Mouse (Mus musculus) kidney, embryonic 14.5 days (tissue): ENCODE results near the gene Tcp10c. TPM values are rescaled to one million over a fixed set of nuclear protein-coding genes. Genes with fewer than 3 reads are reported as not detected.
"Not testable (repeated sequence)": the region's sequence is repeated elsewhere in the genome, so short reads cannot be mapped to it uniquely, and the experiment has no call there.

Experiments
- ATAC-seq: fragments of 200-750 bp; cut with Nextera tagmentation; 2 replicates; pipeline ENCODE4 v1.8.0; 2017; ENCODE audit warnings: moderate number of reproducible peaks, mild to moderate bottlenecking, moderate TSS enrichment, moderate library complexity; ENCODE audit not compliant: low FRiP score, low TSS enrichment
- H3K27ac ChIP-seq: fragments of 300-500 bp; sonication (generic); 2 replicates; pipeline ENCODE4 v1.5.1; 2014; ENCODE audit warnings: low read depth, mild to moderate bottlenecking, low read length, moderate library complexity, mixed read lengths
- H3K27me3 ChIP-seq: fragments of 300-500 bp; sonication (generic); 2 replicates; pipeline ENCODE4 v1.6.1; 2014; ENCODE audit warnings: mild to moderate bottlenecking, low read length; ENCODE audit not compliant: control insufficient read depth, insufficient read depth
- H3K36me3 ChIP-seq: fragments of 300-500 bp; sonication (generic); 2 replicates; pipeline ENCODE4 v1.6.1; 2014; ENCODE audit warnings: low read length, mixed read lengths; ENCODE audit not compliant: control insufficient read depth, insufficient read depth
- H3K4me1 ChIP-seq: fragments of 300-500 bp; sonication (generic); 2 replicates; pipeline ENCODE4 v1.6.1; 2014; ENCODE audit warnings: low read length, mixed read lengths; ENCODE audit not compliant: control insufficient read depth, insufficient read depth
- H3K4me2 ChIP-seq: fragments of 300-500 bp; sonication (generic); replicated peaks from 2 replicates; pipeline ENCODE4 v1.6.1; 2014; ENCODE audit warnings: low read depth, mild to moderate bottlenecking, low read length
- H3K4me3 ChIP-seq: fragments of 300-500 bp; sonication (generic); 2 replicates; pipeline ENCODE4 v1.5.1; 2014; ENCODE audit warnings: mild to moderate bottlenecking, low read length
- H3K9ac ChIP-seq: fragments of 300-500 bp; sonication (generic); 2 replicates; pipeline ENCODE4 v1.6.1; 2014; ENCODE audit warnings: low read depth, mild to moderate bottlenecking, low read length, moderate library complexity
- H3K9me3 ChIP-seq: fragments of 300-500 bp; sonication (generic); 2 replicates; pipeline ENCODE4 v1.6.1; 2016; ENCODE audit warnings: low read length; ENCODE audit not compliant: control insufficient read depth
- WGBS: fragments of 180-500 bp; shearing (Covaris S2); extraction: QIAGEN DNeasy Blood & Tissue Kit; methylation state at CpG from one replicate; pipeline ENCODE4 v1.1.7; 2014; 5-methylcytosine and 5-hydroxymethylcytosine counted together
- polyA plus RNA-seq: library from polyadenylated mRNA; unstranded; fragments of >200 nt; fragmentation: Nextera tagmentation; extraction: Ambion mirVana; gene quantifications from 2 replicates; pipeline ENCODE4 v1.2.1, GENCODE M21; 2014

Gene Tcp10c
- polyA plus RNA-seq, 1 experiment from 2014 or later = not detected

GRCm38 (mm10) chr17:13337931-13338330 lies 16.4 kb upstream of the Tcp10c start:
- not testable (repeated sequence) for ATAC-seq, H3K27me3 ChIP-seq, H3K9ac ChIP-seq, H3K27ac ChIP-seq, H3K4me1 ChIP-seq, H3K4me3 ChIP-seq, H3K9me3 ChIP-seq, H3K4me2 ChIP-seq, H3K36me3 ChIP-seq
- 59% methylated on average over 1 of the region's 1 CpGs for WGBS

DNA sequence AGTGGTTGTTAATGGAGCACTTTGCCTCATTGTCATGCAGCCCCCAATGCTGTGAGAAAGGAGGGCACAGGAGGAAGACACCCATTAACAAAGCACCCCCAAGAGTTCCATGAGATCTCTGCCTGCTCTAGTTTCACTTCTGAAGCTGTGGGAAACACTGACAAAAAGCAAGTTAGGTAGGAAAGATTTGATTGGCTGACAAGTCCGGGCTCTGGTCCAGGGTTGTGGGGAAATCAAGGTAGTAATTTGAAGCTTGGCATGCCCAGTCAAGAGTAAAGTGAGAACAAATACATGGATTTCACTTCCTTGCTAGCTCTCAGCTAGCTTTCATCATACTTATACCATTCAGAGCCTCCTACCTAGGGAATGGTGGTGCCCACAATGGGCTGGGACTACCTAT lies 14.3 kb upstream of the Tcp10c start:
- not testable (repeated sequence) for H3K27ac ChIP-seq, H3K9ac ChIP-seq, H3K4me2 ChIP-seq, H3K36me3 ChIP-seq, ATAC-seq, H3K4me3 ChIP-seq, H3K27me3 ChIP-seq, H3K4me1 ChIP-seq, H3K9me3 ChIP-seq
- 82% methylated on average over 1 of the region's 1 CpGs for WGBS

GRCm38 (mm10) chr17:13345923-13346322 lies 8.4 kb upstream of the Tcp10c start:
- not testable (repeated sequence) for H3K9ac ChIP-seq, ATAC-seq, H3K27ac ChIP-seq, H3K4me1 ChIP-seq, H3K9me3 ChIP-seq, H3K4me3 ChIP-seq, H3K27me3 ChIP-seq, H3K4me2 ChIP-seq, H3K36me3 ChIP-seq
- no CpG with 5 or more reads among the region's 4 CpGs for WGBS

- not testable (repeated sequence) for H3K4me2 ChIP-seq, ATAC-seq, H3K36me3 ChIP-seq, H3K9me3 ChIP-seq, H3K9ac ChIP-seq, H3K4me3 ChIP-seq, H3K27me3 ChIP-seq, H3K27ac ChIP-seq, H3K4me1 ChIP-seq
- 80% methylated on average over 4 of the region's 5 CpGs for WGBS
These were observed 4.8 kb upstream of the Tcp10c start for GRCm38 (mm10) chr17:13349563-13349962.

DNA sequence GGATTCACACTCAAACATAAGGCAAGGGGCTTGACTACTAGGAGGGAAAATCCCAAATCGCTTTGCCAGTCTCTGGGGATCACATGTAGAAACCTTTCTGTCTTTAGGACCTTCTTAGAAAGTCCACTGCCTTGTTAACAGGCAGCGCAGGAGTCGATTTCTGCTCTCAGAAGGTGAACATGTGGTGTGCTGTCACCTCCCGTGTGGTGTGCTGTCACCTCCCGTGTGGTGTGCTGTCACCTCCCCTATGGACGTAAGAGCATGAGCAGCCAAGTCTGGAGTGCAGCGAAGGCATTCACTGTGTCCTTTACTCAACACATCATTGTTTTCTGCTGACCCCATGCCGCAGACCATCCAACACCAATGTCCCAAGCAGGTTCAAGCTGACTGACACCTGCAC lies 1.1 kb upstream of the Tcp10c start:
- 82% methylated on average over 8 of the region's 8 CpGs for WGBS
- not testable (repeated sequence) for H3K27me3 ChIP-seq, H3K4me1 ChIP-seq, H3K36me3 ChIP-seq, ATAC-seq, H3K27ac ChIP-seq, H3K9ac ChIP-seq, H3K9me3 ChIP-seq, H3K4me2 ChIP-seq, H3K4me3 ChIP-seq

DNA sequence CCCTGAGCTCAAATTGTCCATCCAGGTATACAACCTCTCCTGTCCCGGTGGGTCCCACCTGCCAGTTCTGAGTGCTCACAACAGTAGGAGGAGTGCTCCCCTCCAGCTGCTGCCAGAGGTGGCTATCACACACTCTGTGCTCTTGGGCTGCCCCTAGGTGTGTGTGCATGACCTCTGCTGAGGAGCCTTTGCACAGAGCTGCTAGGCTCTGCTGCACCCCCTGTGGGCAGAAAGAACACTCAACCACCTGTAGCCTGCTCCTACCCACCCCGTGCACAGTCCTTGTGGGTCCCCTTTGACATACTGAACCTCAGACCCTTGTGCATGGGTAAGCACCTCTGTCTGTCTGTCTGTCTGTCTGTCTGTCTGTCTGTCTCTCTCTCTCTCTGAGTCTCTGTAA lies 8.1 kb downstream of the Tcp10c start:
- not testable (repeated sequence) for H3K36me3 ChIP-seq, H3K27ac ChIP-seq, H3K4me3 ChIP-seq, H3K27me3 ChIP-seq, H3K4me1 ChIP-seq, H3K9ac ChIP-seq, H3K4me2 ChIP-seq, H3K9me3 ChIP-seq
- WGBS = 87% methylated on average over 2 of the region's 2 CpGs
- peak; percentile 44; the same call in 1 of the 2 replicates for ATAC-seq

- not testable (repeated sequence) for H3K9me3 ChIP-seq, ATAC-seq, H3K9ac ChIP-seq, H3K36me3 ChIP-seq, H3K4me1 ChIP-seq, H3K27ac ChIP-seq, H3K4me2 ChIP-seq, H3K4me3 ChIP-seq, H3K27me3 ChIP-seq
- WGBS = 90% methylated on average over 3 of the region's 5 CpGs
These were observed 9.4 kb downstream of the Tcp10c start for GRCm38 (mm10) chr17:13363773-13364172.

- not testable (repeated sequence) for H3K4me1 ChIP-seq, H3K4me2 ChIP-seq, H3K27ac ChIP-seq, H3K9ac ChIP-seq, ATAC-seq, H3K4me3 ChIP-seq, H3K9me3 ChIP-seq, H3K27me3 ChIP-seq, H3K36me3 ChIP-seq
- 89% methylated on average over 9 of the region's 9 CpGs for WGBS
These were observed 9.8 kb downstream of the Tcp10c start for GRCm38 (mm10) chr17:13364196-13364595.

DNA sequence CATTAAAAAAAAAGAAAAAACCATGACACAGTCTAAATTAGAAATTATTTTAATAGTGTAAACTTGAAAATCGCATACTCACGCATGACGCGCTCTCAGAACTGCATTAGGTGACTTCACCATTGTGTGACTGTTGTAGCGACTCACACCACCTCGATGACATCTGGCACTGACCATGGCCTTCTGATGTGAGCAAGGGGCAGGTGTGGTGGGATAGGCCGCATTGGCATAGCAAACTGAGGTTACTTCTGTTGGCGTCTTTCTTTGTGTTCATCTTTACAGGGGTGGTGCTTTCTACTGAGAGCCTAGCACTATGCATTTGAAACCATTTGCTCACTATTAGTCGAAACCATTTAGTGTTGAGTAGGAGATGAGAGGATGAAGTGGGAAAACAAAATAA lies 12.8 kb downstream of the Tcp10c start:
- H3K36me3 ChIP-seq, H3K4me3 ChIP-seq, H3K9ac ChIP-seq, H3K4me1 ChIP-seq, H3K4me2 ChIP-seq, H3K27ac ChIP-seq, H3K9me3 ChIP-seq, ATAC-seq, H3K27me3 ChIP-seq: not testable (repeated sequence)
- WGBS = 92% methylated on average over 9 of the region's 9 CpGs

DNA sequence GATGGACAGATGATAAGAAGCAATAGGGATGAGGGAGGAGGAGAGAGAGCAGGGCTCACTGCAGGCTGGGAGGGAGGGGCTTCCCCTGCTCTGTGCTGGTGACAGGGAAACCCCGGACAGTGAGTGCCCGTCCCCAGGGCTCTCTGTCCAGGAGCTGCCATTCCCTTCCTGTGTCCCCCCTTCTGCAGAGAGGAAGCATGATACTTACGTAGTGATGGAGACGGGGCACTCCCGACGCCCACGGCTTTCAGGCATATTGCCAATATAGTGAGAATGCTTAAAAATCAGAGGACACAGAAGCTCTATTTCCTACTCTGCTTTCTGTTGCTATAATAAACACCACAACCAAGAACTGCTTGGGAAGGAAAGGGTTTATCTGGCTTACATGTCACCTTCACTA lies 14.3 kb downstream of the Tcp10c start:
- H3K9me3 ChIP-seq, H3K27ac ChIP-seq, H3K36me3 ChIP-seq, H3K9ac ChIP-seq, H3K4me2 ChIP-seq, H3K27me3 ChIP-seq, H3K4me3 ChIP-seq, H3K4me1 ChIP-seq, ATAC-seq: not testable (repeated sequence)
- WGBS = 91% methylated on average over 6 of the region's 7 CpGs
